7 mouse cellular contexts compared by ENCODE assay signal in the genomic region with DNA sequence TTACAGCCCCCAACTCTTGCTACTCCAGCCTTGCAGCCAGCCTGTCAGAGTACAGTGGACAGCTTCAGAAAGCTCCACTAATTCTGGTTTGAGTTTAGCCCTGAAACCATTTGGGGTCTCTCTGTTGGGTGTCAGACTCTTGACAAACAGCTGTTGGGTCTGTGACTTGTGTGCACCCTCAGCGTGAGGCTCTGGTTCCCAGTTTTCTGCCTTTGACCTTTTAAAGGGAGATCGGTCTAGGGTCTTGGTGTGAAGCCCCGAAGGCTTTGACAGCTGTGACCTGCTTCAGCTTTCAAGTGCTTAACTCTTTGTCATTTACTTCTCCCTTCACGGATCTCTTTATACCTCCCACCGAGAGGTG. TPM values are rescaled to one million over a fixed set of nuclear protein-coding genes. Genes with fewer than 3 reads are reported as not detected.
A peak's percentile ranks its signal among the peaks of the same experiment; 100 is the strongest.
DNase-seq lines count a peak whose midpoint lies in the region; ATAC-seq and TF ChIP-seq lines count a peak whose summit lies in the region.

No protein-coding gene starts in this region.

- H3K27ac ChIP-seq in lung, postnatal 0 days (ENCODE audit: low read length): no peak overlapping the region
- peak overlapping the region; percentile 98 for H3K27ac ChIP-seq in forebrain, embryonic 10.5 days
- H3K27ac ChIP-seq in limb, embryonic 15.5 days: peak overlapping the region; percentile 96
- H3K27ac ChIP-seq in stomach, embryonic 15.5 days: peak overlapping the region; percentile 97

- peak overlapping the region; percentile 85 for H3K4me3 ChIP-seq in lung, postnatal 0 days (ENCODE audit: low read depth, low read length)
- H3K4me3 ChIP-seq in forebrain, embryonic 10.5 days: peak overlapping the region; percentile 96
- peak overlapping the region; percentile 88 for H3K4me3 ChIP-seq in limb, embryonic 15.5 days
- H3K4me3 ChIP-seq in stomach, embryonic 15.5 days (replicated peaks): peak overlapping the region; percentile 88

- no peaks in the 10 kb centered on the region for H3K27me3 ChIP-seq in lung, postnatal 0 days (replicated peaks; ENCODE audit: insufficient read depth, low read length)
- H3K27me3 ChIP-seq in forebrain, embryonic 10.5 days (ENCODE audit: poor library complexity, severe bottlenecking): peaks cover 21% of the 10 kb centered on the region
- no peaks in the 10 kb centered on the region for H3K27me3 ChIP-seq in limb, embryonic 15.5 days
- H3K27me3 ChIP-seq in stomach, embryonic 15.5 days (replicated peaks): no peaks in the 10 kb centered on the region

- 3% methylated on average over 5 of the region's 5 CpGs for WGBS in lung, postnatal 0 days
- WGBS in forebrain, embryonic 10.5 days: 2% methylated on average over 5 of the region's 5 CpGs
- 2% methylated on average over 5 of the region's 5 CpGs for WGBS in limb, embryonic 15.5 days
- whole genome bisulfite sequencing in stomach, embryonic 15.5 days: 5% methylated on average over 5 of the region's 5 CpGs

- peaks cover 23% of the 10 kb centered on the region; the same call in 1 of the 2 replicates for H3K36me3 ChIP-seq in lung, postnatal 0 days (ENCODE audit: insufficient read depth, low read length)
- peaks cover 46% of the 10 kb centered on the region for H3K36me3 ChIP-seq in forebrain, embryonic 10.5 days (replicated peaks)
- peaks cover 37% of the 10 kb centered on the region for H3K36me3 ChIP-seq in limb, embryonic 15.5 days
- H3K36me3 ChIP-seq in stomach, embryonic 15.5 days: peaks cover 27% of the 10 kb centered on the region

- 0 out of 2 replicates have a peak, but pooled peaks cover 11% of the 10 kb centered on the region for H3K4me1 ChIP-seq in lung, postnatal 0 days (ENCODE audit: insufficient read depth, low read depth, low read length)
- H3K4me1 ChIP-seq in forebrain, embryonic 10.5 days: peaks cover 14% of the 10 kb centered on the region
- H3K4me1 ChIP-seq in limb, embryonic 15.5 days: peaks cover 13% of the 10 kb centered on the region
- peaks cover 11% of the 10 kb centered on the region; the same call in 1 of the 2 replicates for H3K4me1 ChIP-seq in stomach, embryonic 15.5 days

- peak overlapping the region; percentile 76; the same call in 1 of the 2 replicates for H3K9ac ChIP-seq in lung, postnatal 0 days (replicated peaks; ENCODE audit: low read depth)
- H3K9ac ChIP-seq in limb, embryonic 15.5 days: peak overlapping the region; percentile 95; the same call in 1 of the 2 replicates
- H3K9ac ChIP-seq in stomach, embryonic 15.5 days: peak overlapping the region; percentile 94; the same call in 1 of the 2 replicates

- H3K4me2 ChIP-seq in lung, postnatal 0 days (replicated peaks; ENCODE audit: low read depth, low read length): peak overlapping the region; percentile 79
- peak overlapping the region; percentile 66 for H3K4me2 ChIP-seq in limb, embryonic 15.5 days
- H3K4me2 ChIP-seq in stomach, embryonic 15.5 days: peak overlapping the region; percentile 71

- no peak for TF ChIP-seq EP300 in lung, postnatal 0 days (IDR thresholded peaks at IDR 0.05)

- no peak for TF ChIP-seq CTCF in lung, postnatal 0 days (IDR thresholded peaks at IDR 0.05)

- DNase-seq in lung, postnatal 0 days (ENCODE audit: low spot score): no peak
- DNase-seq in lung, adult 18-20 months: no peak
- no peak for DNase-seq in forebrain, embryonic 10.5 days (ENCODE audit: extremely low spot score, low spot score)
- no peak for DNase-seq in gastrocnemius, postnatal 4 days (ENCODE audit: low spot score in 2 of 2)
- no peak for DNase-seq in left cerebral cortex, adult 11 months (ENCODE audit: low spot score)

- H3K9me3 ChIP-seq in lung, postnatal 0 days (ENCODE audit: low read length): no peaks in the 10 kb centered on the region
- H3K9me3 ChIP-seq in forebrain, embryonic 10.5 days: no peaks in the 10 kb centered on the region
- no peaks in the 10 kb centered on the region for H3K9me3 ChIP-seq in limb, embryonic 15.5 days
- H3K9me3 ChIP-seq in stomach, embryonic 15.5 days: no peaks in the 10 kb centered on the region

- no peak for ATAC-seq in lung, postnatal 0 days
- no peak for ATAC-seq in limb, embryonic 15.5 days (ENCODE audit: insufficient number of reproducible peaks, low FRiP score, low TSS enrichment, low read depth)
- no peak for ATAC-seq in stomach, embryonic 15.5 days (ENCODE audit: insufficient read depth, low FRiP score, low read depth)

RNA-seq across cellular contexts. Expression of gene Smarcc2, which starts 1.2 kb away (rescaled TPM):
- polyA plus RNA-seq in lung, postnatal 0 days (2015; fragmentation: Nextera tagmentation; extraction: Ambion mirVana): 28.9 and 33.0 TPM in 2 replicates
- polyA plus RNA-seq in forebrain, embryonic 10.5 days (2016; fragmentation: Nextera tagmentation; extraction: Ambion mirVana): 72.0 and 73.6 TPM in 2 replicates
- polyA plus RNA-seq in limb, embryonic 15.5 days (2015; fragmentation: Nextera tagmentation; extraction: Ambion mirVana): 80.7 and 84.4 TPM in 2 replicates
- polyA plus RNA-seq in stomach, embryonic 15.5 days (2015; fragmentation: Nextera tagmentation; extraction: Ambion mirVana): 63.1 and 70.0 TPM in 2 replicates
- 10 to 100 TPM; 90.8 to 91.2 TPM for total RNA-seq in gastrocnemius, postnatal 4 days (2021)

RNA-seq across cellular contexts. Expression of gene Myl6, which starts 33.7 kb away (rescaled TPM):
- polyA plus RNA-seq in lung, postnatal 0 days (2015; fragmentation: Nextera tagmentation; extraction: Ambion mirVana): 1,888 and 2,049 TPM in 2 replicates
- 712 and 780 TPM in 2 replicates for polyA plus RNA-seq in forebrain, embryonic 10.5 days (2016; fragmentation: Nextera tagmentation; extraction: Ambion mirVana)
- polyA plus RNA-seq in limb, embryonic 15.5 days (2015; fragmentation: Nextera tagmentation; extraction: Ambion mirVana): 1,269 and 1,341 TPM in 2 replicates
- polyA plus RNA-seq in stomach, embryonic 15.5 days (2015; fragmentation: Nextera tagmentation; extraction: Ambion mirVana): 1,838 and 1,873 TPM in 2 replicates
- 100 to 1,000 TPM; 485 to 542 TPM for total RNA-seq in gastrocnemius, postnatal 4 days (2021)

RNA-seq across cellular contexts. Expression of gene Myl6b, which starts 38.2 kb away (rescaled TPM):
- 5.5 and 5.9 TPM in 2 replicates for polyA plus RNA-seq in lung, postnatal 0 days (2015; fragmentation: Nextera tagmentation; extraction: Ambion mirVana)
- 1.9 and 2.0 TPM in 2 replicates for polyA plus RNA-seq in forebrain, embryonic 10.5 days (2016; fragmentation: Nextera tagmentation; extraction: Ambion mirVana)
- 4.7 and 7.4 TPM in 2 replicates for polyA plus RNA-seq in limb, embryonic 15.5 days (2015; fragmentation: Nextera tagmentation; extraction: Ambion mirVana)
- polyA plus RNA-seq in stomach, embryonic 15.5 days (2015; fragmentation: Nextera tagmentation; extraction: Ambion mirVana): 3.0 and 3.4 TPM in 2 replicates
- total RNA-seq in gastrocnemius, postnatal 4 days (2021): 100 to 1,000 TPM; 119 to 139 TPM

RNA-seq across cellular contexts. Expression of gene Rnf41, which starts 48.8 kb away (rescaled TPM):
- 31.3 and 32.2 TPM in 2 replicates for polyA plus RNA-seq in lung, postnatal 0 days (2015; fragmentation: Nextera tagmentation; extraction: Ambion mirVana)
- 40.9 and 42.9 TPM in 2 replicates for polyA plus RNA-seq in forebrain, embryonic 10.5 days (2016; fragmentation: Nextera tagmentation; extraction: Ambion mirVana)
- polyA plus RNA-seq in limb, embryonic 15.5 days (2015; fragmentation: Nextera tagmentation; extraction: Ambion mirVana): 40.8 and 42.9 TPM in 2 replicates
- 33.2 and 35.4 TPM in 2 replicates for polyA plus RNA-seq in stomach, embryonic 15.5 days (2015; fragmentation: Nextera tagmentation; extraction: Ambion mirVana)
- total RNA-seq in gastrocnemius, postnatal 4 days (2021): 10 to 100 TPM; 21.9 to 24.0 TPM

RNA-seq across cellular contexts. Expression of gene Nabp2, which starts 49.0 kb away (rescaled TPM):
- polyA plus RNA-seq in lung, postnatal 0 days (2015; fragmentation: Nextera tagmentation; extraction: Ambion mirVana): 48.6 and 54.7 TPM in 2 replicates
- polyA plus RNA-seq in forebrain, embryonic 10.5 days (2016; fragmentation: Nextera tagmentation; extraction: Ambion mirVana): 161 and 164 TPM in 2 replicates
- polyA plus RNA-seq in limb, embryonic 15.5 days (2015; fragmentation: Nextera tagmentation; extraction: Ambion mirVana): 60.1 and 62.1 TPM in 2 replicates
- 66.3 and 81.0 TPM in 2 replicates for polyA plus RNA-seq in stomach, embryonic 15.5 days (2015; fragmentation: Nextera tagmentation; extraction: Ambion mirVana)
- total RNA-seq in gastrocnemius, postnatal 4 days (2021): 10 to 100 TPM; 48.0 to 50.7 TPM
